Mouse (Mus musculus) ES-Bruce4 (cell line): ENCODE data around the gene Ankrd2. TPM values are rescaled to one million over a fixed set of nuclear protein-coding genes. Genes with fewer than 3 reads are reported as not detected.

ENCODE experiments used
- H3K27ac ChIP-seq: 2 replicates; pipeline ENCODE4 v1.5.1; 2012; ENCODE audit warnings: low read length, inconsistent platforms; ENCODE audit not compliant: insufficient read depth
- H3K27me3 ChIP-seq: 2 replicates; pipeline ENCODE4 v1.6.1; 2012; ENCODE audit warnings: mild to moderate bottlenecking, low read length, inconsistent platforms; ENCODE audit not compliant: control insufficient read depth, poor library complexity, insufficient read depth, severe bottlenecking
- H3K36me3 ChIP-seq: 2 replicates; pipeline ENCODE4 v1.6.1; 2012; ENCODE audit warnings: inconsistent platforms, mild to moderate bottlenecking, low read length, moderate library complexity; ENCODE audit not compliant: control insufficient read depth, poor library complexity, insufficient read depth, severe bottlenecking
- H3K4me1 ChIP-seq: one replicate; pipeline ENCODE4 v1.8.1; 2011; ENCODE audit warnings: low read length; ENCODE audit not compliant: control insufficient read depth, insufficient read depth
- H3K4me3 ChIP-seq: 2 replicates; pipeline ENCODE4 v1.5.1; 2011; ENCODE audit warnings: low read depth, mild to moderate bottlenecking, low read length
- H3K9ac ChIP-seq: 2 replicates; pipeline ENCODE4 v1.6.1; 2012; ENCODE audit warnings: low read depth, mild to moderate bottlenecking, inconsistent platforms; ENCODE audit not compliant: poor library complexity, severe bottlenecking
- H3K9me3 ChIP-seq: replicated peaks from 2 replicates; pipeline ENCODE4 v1.6.1; 2012; ENCODE audit warnings: mild to moderate bottlenecking, low read length, inconsistent platforms; ENCODE audit not compliant: control insufficient read depth, poor library complexity, insufficient read depth, severe bottlenecking
- CTCF ChIP-seq: IDR thresholded peaks from one replicate; pipeline ENCODE4 v1.8.1; 2011; ENCODE audit warnings: low read depth, low read length
- EP300 ChIP-seq: IDR thresholded peaks from 2 replicates; pipeline ENCODE4 v1.6.1; 2011; ENCODE audit warnings: low read depth, low read length; ENCODE audit not compliant: insufficient read depth
- POLR2A ChIP-seq: IDR thresholded peaks from one replicate; pipeline ENCODE4 v1.8.1; 2011; ENCODE audit warnings: low read length; ENCODE audit not compliant: insufficient read depth
- polyA plus RNA-seq: library from polyadenylated mRNA; stranded (reverse); fragments of >200 nt; gene quantifications from 2 replicates; pipeline ENCODE4 v1.2.4, GENCODE M21; 2011; ENCODE audit warnings: low read depth; ENCODE audit not compliant: missing spikeins, insufficient read depth, insufficient read length

Gene Ankrd2
- polyA plus RNA-seq, 1 experiment = not detected

GRCm38 (mm10) chr19:42054255-42054654 lies 18.5 kb downstream of the Ankrd2 start:
- no peak overlapping the region for H3K27ac ChIP-seq
- no peaks in the 10 kb centered on the region for H3K27me3 ChIP-seq
- H3K4me3 ChIP-seq = no peak overlapping the region
- H3K4me1 ChIP-seq = no peaks in the 10 kb centered on the region
- no peaks in the 10 kb centered on the region for H3K36me3 ChIP-seq
- H3K9ac ChIP-seq = no peak overlapping the region
- TF ChIP-seq POLR2A (no peak), EP300 (no peak), CTCF (no peak)
- H3K9me3 ChIP-seq = no peaks in the 10 kb centered on the region

GRCm38 (mm10) chr19:42055881-42056280 lies 20.1 kb downstream of the Ankrd2 start:
- Histone ChIP-seq H3K36me3 (no peaks in the 10 kb centered on the region), H3K9me3 (no peaks in the 10 kb centered on the region), H3K4me3 (no peak overlapping the region), H3K9ac (no peak overlapping the region), H3K27me3 (no peaks in the 10 kb centered on the region), H3K4me1 (no peaks in the 10 kb centered on the region), H3K27ac (no peak overlapping the region)
- TF ChIP-seq EP300 (no peak), CTCF (no peak), POLR2A (no peak)

- Histone ChIP-seq H3K27ac (no peak overlapping the region), H3K36me3 (no peaks in the 10 kb centered on the region), H3K9me3 (no peaks in the 10 kb centered on the region), H3K27me3 (no peaks in the 10 kb centered on the region), H3K4me1 (no peaks in the 10 kb centered on the region), H3K9ac (no peak overlapping the region), H3K4me3 (no peak overlapping the region)
- no peak for TF ChIP-seq CTCF
- no peak for TF ChIP-seq POLR2A
- TF ChIP-seq EP300 = no peak
Observed at GRCm38 (mm10) chr19:42056719-42057409, 21.1 kb downstream of the Ankrd2 start.

- no peak overlapping the region for H3K4me3 ChIP-seq
- H3K27ac ChIP-seq = no peak overlapping the region
- TF ChIP-seq CTCF (no peak), EP300 (no peak), POLR2A (no peak)
- no peaks in the 10 kb centered on the region for H3K36me3 ChIP-seq
- no peaks in the 10 kb centered on the region for H3K4me1 ChIP-seq
- H3K9ac ChIP-seq = no peak overlapping the region
- no peaks in the 10 kb centered on the region for H3K9me3 ChIP-seq
- H3K27me3 ChIP-seq = no peaks in the 10 kb centered on the region
Observed at GRCm38 (mm10) chr19:42058426-42058825, 22.6 kb downstream of the Ankrd2 start.

GRCm38 (mm10) chr19:42061443-42061842 lies 25.6 kb downstream of the Ankrd2 start:
- Histone ChIP-seq H3K27ac (no peak overlapping the region), H3K36me3 (no peaks in the 10 kb centered on the region), H3K27me3 (no peaks in the 10 kb centered on the region), H3K4me1 (no peaks in the 10 kb centered on the region), H3K9ac (no peak overlapping the region), H3K9me3 (no peaks in the 10 kb centered on the region), H3K4me3 (no peak overlapping the region)
- TF ChIP-seq EP300 (no peak), CTCF (no peak), POLR2A (no peak)

- no peak overlapping the region for H3K27ac ChIP-seq
- H3K9me3 ChIP-seq = no peaks in the 10 kb centered on the region
- H3K36me3 ChIP-seq = no peaks in the 10 kb centered on the region
- TF ChIP-seq CTCF = no peak
- no peak for TF ChIP-seq POLR2A
- TF ChIP-seq EP300 = no peak
- no peak overlapping the region for H3K4me3 ChIP-seq
- no peaks in the 10 kb centered on the region for H3K4me1 ChIP-seq
- H3K27me3 ChIP-seq = no peaks in the 10 kb centered on the region
- H3K9ac ChIP-seq = no peak overlapping the region
Observed at GRCm38 (mm10) chr19:42068441-42069240, 32.8 kb downstream of the Ankrd2 start.
